Mouse (Mus musculus) hindbrain, embryonic 16.5 days (tissue): ENCODE data around the gene Rsph14. TPM values are rescaled to one million over a fixed set of nuclear protein-coding genes. Genes with fewer than 3 reads are reported as not detected.

Experiments
- ATAC-seq: fragments of 200-750 bp; cut with Nextera tagmentation; 2 replicates; pipeline ENCODE4 v1.8.0; 2017; ENCODE audit warnings: moderate TSS enrichment, moderate library complexity
- H3K27ac ChIP-seq: fragments of 300-500 bp; sonication (generic); 2 replicates; pipeline ENCODE4 v1.5.1; 2014; ENCODE audit warnings: low read depth, mild to moderate bottlenecking, control low read depth, low read length, moderate library complexity
- H3K27me3 ChIP-seq: fragments of 300-500 bp; sonication (generic); replicated peaks from 2 replicates; pipeline ENCODE4 v1.6.1; 2014; ENCODE audit warnings: low read length; ENCODE audit not compliant: control insufficient read depth, insufficient read depth
- H3K36me3 ChIP-seq: fragments of 300-500 bp; sonication (generic); 2 replicates; pipeline ENCODE4 v1.6.1; 2014; ENCODE audit warnings: mild to moderate bottlenecking, low read length, moderate library complexity, mixed read lengths; ENCODE audit not compliant: control insufficient read depth, insufficient read depth
- H3K4me1 ChIP-seq: fragments of 300-500 bp; sonication (generic); 2 replicates; pipeline ENCODE4 v1.6.1; 2014; ENCODE audit warnings: low read depth, low read length; ENCODE audit not compliant: control insufficient read depth, insufficient read depth
- H3K4me2 ChIP-seq: fragments of 300-500 bp; sonication (generic); 2 replicates; pipeline ENCODE4 v1.6.1; 2014; ENCODE audit warnings: mild to moderate bottlenecking, low read length, control low read depth, moderate library complexity
- H3K4me3 ChIP-seq: fragments of 300-500 bp; sonication (generic); 2 replicates; pipeline ENCODE4 v1.5.1; 2014; ENCODE audit warnings: mild to moderate bottlenecking, low read length, control low read depth, moderate library complexity
- H3K9ac ChIP-seq: fragments of 300-500 bp; sonication (generic); 2 replicates; pipeline ENCODE4 v1.6.1; 2014; ENCODE audit warnings: low read depth, mild to moderate bottlenecking, control low read depth, low read length, moderate library complexity
- H3K9me3 ChIP-seq: fragments of 300-500 bp; sonication (generic); 2 replicates; pipeline ENCODE4 v1.6.1; 2014; ENCODE audit warnings: mild to moderate bottlenecking, low read length, moderate library complexity; ENCODE audit not compliant: control insufficient read depth
- WGBS: fragments of 180-500 bp; shearing (Covaris S2); extraction: QIAGEN DNeasy Blood & Tissue Kit; methylation state at CpG from one replicate; pipeline ENCODE4 v1.1.7; 2014; 5-methylcytosine and 5-hydroxymethylcytosine counted together
- polyA plus RNA-seq: library from polyadenylated mRNA; unstranded; fragments of >200 nt; fragmentation: Nextera tagmentation; extraction: Ambion mirVana; gene quantifications from 2 replicates; pipeline ENCODE4 v1.2.1, GENCODE M21; 2015

Rsph14 gene
- polyA plus RNA-seq, 1 experiment from 2014 or later, result 0.49 TPM

DNA sequence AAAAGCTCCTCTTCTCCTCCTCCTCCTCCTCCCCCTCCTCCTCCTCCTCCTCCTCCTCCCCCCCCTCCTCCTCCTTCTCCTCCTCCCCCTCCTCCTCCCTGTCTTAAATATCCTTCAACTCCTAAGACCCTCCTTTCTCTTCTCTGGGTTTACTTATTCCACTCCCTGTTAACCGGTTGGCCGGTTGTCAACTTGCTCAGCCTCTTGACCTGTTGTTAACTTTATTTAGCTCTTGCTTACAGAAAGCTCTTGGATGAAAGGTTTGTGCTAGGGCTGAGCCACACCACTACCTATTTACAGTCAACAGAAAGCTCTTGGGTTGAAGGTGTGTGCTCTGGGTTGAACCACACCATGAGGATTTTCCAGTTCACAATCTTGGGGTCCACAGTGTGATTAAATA is 12.1 kb downstream of the Rsph14 start:
- 72% methylated on average over 2 of the region's 2 CpGs for WGBS
- Histone ChIP-seq H3K36me3 (no peaks in the 10 kb centered on the region), H3K27me3 (no peaks in the 10 kb centered on the region), H3K4me3 (no peak overlapping the region), H3K9ac (no peak overlapping the region), H3K9me3 (no peaks in the 10 kb centered on the region), H3K27ac (no peak overlapping the region), H3K4me1 (no peaks in the 10 kb centered on the region), H3K4me2 (no peak overlapping the region)
- ATAC-seq, result no peak

DNA sequence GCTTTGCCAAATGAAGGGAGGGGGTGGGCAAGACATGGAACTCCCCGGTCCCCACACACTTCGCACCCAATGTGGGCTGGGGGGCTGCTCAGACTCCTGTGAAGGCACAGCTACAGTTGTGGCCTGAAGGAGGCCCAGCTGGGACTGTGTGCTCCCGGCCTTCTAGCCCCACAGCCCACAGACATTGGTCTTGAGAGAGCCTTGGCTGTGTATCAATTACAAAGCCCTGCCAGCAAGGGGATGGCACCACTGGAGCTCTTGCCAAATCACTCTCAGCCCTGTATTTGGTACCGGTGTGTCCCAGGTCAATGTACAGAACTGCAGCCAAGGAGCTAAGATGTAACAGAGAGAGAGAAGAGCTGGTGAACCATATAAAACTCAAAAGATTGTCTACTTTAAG is 15.9 kb downstream of the Rsph14 start:
- H3K4me2 ChIP-seq, result no peak overlapping the region
- H3K4me3 ChIP-seq, result no peak overlapping the region
- no peak overlapping the region for H3K9ac ChIP-seq
- H3K36me3 ChIP-seq, result no peaks in the 10 kb centered on the region
- no peaks in the 10 kb centered on the region; the same call in 1 of the 2 replicates for H3K4me1 ChIP-seq
- no peak for ATAC-seq
- H3K27me3 ChIP-seq, result no peaks in the 10 kb centered on the region
- 70% methylated on average over 4 of the region's 4 CpGs for WGBS
- H3K27ac ChIP-seq, result no peak overlapping the region
- no peaks in the 10 kb centered on the region for H3K9me3 ChIP-seq

DNA sequence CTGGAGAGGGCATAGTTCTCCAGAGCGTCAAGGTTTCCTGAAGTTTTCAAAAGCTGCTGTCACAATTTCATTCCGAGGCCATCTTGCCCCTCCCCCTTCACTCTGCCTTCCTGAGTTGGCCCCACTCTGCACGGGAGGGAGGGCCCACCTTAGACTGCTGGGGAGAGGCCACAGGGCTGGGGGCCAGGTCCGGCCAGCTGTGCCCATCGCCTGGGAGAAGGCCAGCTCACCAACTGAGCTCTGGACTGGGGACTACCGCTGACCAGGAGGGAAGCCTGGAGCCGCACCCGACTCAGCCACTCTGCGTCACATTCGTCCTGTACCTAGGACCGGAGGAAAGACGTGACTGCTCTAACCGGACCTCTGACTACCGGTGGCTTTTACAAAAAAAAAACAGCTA is 16.9 kb downstream of the Rsph14 start:
- no peak overlapping the region for H3K4me3 ChIP-seq
- no peak for ATAC-seq
- H3K4me2 ChIP-seq, result no peak overlapping the region
- peaks cover 9% of the 10 kb centered on the region for H3K4me1 ChIP-seq
- no peak overlapping the region for H3K27ac ChIP-seq
- no peaks in the 10 kb centered on the region for H3K9me3 ChIP-seq
- no peaks in the 10 kb centered on the region for H3K36me3 ChIP-seq
- H3K27me3 ChIP-seq, result no peaks in the 10 kb centered on the region
- no peak overlapping the region for H3K9ac ChIP-seq
- WGBS, result 67% methylated on average over 14 of the region's 14 CpGs

DNA sequence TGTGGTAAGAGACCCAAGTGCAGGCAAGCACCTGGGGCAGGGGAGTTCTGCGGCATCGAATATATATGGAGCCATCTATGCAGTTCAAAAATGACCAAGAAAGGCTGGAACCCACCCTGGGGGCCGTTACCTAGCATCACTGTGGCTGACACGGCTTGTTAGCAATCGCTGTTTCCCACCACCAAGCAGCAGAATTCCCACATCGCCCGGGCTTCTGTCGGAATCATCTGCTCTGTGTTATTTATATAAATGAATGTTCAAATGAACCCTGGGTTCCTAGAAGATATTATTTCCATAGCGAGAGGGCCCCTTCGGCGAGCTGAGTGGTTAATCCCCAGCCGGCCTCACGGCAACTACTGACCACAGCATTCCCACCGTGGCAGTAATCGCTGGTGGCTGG is 21.7 kb downstream of the Rsph14 start:
- Histone ChIP-seq H3K9ac (no peak overlapping the region; the same call in 1 of the 2 replicates), H3K36me3 (no peaks in the 10 kb centered on the region), H3K4me1 (peaks cover 24% of the 10 kb centered on the region), H3K27me3 (no peaks in the 10 kb centered on the region), H3K4me2 (no peak overlapping the region), H3K4me3 (no peak overlapping the region), H3K27ac (no peak overlapping the region), H3K9me3 (no peaks in the 10 kb centered on the region)
- 63% methylated on average over 15 of the region's 15 CpGs for WGBS
- no peak for ATAC-seq

DNA sequence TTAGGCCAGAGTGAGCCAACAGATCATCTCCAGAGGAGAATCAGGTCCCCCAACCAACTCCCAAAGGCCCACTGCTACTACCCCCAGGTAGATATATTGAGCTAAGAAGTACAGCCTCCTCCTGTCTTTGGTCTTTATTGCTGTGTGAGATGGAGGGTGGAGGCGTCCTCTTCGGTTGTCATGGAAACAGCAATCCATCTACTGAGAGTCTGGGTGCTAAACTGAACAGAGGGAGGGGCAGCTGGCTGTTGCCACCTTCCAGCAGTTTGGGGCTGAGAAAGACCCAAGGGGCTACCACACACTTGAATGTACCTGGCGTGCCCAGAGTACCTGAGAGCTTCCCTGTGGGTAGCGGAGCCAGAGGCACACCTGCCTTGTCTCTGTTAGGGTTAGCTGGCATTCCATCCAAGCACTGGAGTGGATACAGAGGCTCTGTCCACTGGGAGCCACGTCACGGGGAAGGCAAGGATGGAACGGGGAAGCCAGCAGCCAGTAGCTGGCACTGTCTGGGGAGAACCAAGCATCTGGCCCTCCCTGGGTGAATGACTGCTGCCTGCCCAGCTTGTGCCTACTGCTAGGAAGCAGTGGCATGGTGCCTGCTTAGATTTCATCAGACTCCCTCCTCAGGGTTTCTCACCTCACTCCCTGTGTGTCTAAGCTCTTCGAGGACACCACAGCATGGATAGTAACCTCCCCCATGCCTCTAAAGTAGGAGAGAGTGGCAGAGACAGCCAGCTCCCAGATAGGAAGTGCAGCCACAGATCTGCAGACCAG is 25.3 kb downstream of the Rsph14 start:
- no peak overlapping the region for H3K9ac ChIP-seq
- no peak overlapping the region for H3K27ac ChIP-seq
- H3K4me1 ChIP-seq, result peaks cover 25% of the 10 kb centered on the region
- WGBS, result 39% methylated on average over 8 of the region's 8 CpGs
- no peaks in the 10 kb centered on the region for H3K9me3 ChIP-seq
- no peaks in the 10 kb centered on the region for H3K36me3 ChIP-seq
- no peaks in the 10 kb centered on the region for H3K27me3 ChIP-seq
- H3K4me2 ChIP-seq, result no peak overlapping the region
- ATAC-seq, result no peak; the same call in 1 of the 2 replicates
- no peak overlapping the region for H3K4me3 ChIP-seq

DNA sequence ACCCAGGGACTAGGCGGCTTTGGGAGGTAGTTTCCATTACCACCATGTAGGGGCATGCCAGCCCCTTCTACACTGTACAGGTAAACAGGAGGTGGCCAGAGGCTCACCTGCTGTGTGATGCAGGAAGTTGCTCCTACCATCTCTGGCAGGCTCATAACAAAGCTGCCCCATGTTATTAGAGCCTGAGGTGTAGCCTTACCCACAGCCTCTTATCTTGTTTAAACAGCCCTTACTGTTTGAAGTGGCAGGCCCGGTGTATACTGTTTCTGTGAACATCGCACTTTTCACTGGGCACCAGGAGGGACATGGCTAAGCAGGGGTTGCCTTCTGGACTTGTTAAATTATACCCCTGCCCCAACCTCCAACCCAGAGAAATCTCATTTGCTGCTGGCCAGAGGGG is 28.3 kb downstream of the Rsph14 start:
- H3K4me1 ChIP-seq, result peaks cover 20% of the 10 kb centered on the region
- H3K9me3 ChIP-seq, result no peaks in the 10 kb centered on the region
- no peaks in the 10 kb centered on the region for H3K27me3 ChIP-seq
- H3K27ac ChIP-seq, result no peak overlapping the region
- H3K36me3 ChIP-seq, result no peaks in the 10 kb centered on the region
- H3K4me3 ChIP-seq, result no peak overlapping the region
- 86% methylated on average over 3 of the region's 3 CpGs for WGBS
- no peak overlapping the region for H3K4me2 ChIP-seq
- H3K9ac ChIP-seq, result no peak overlapping the region
- no peak for ATAC-seq

DNA sequence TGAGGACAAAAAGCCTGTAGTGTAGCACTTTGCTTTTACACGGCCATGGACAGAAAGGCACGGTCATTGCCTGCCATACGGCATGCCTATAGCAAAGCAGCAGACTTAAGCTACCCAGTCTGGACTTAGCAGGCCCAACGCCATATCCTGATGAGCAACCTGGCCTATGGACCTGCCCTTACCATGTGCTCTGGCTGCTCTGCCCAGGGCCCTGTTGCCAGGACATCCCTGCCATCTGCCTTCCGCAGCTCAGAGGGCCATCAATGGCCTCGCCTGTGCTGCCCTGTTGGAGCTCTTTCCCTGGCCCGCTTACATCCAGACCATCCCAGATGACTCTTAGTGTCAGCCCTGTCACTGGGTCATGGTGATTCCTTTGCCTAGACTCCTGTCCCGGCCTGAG is 31.0 kb downstream of the Rsph14 start:
- Histone ChIP-seq H3K27ac (no peak overlapping the region), H3K27me3 (no peaks in the 10 kb centered on the region), H3K4me2 (no peak overlapping the region), H3K4me1 (peaks cover 13% of the 10 kb centered on the region), H3K36me3 (no peaks in the 10 kb centered on the region), H3K9ac (no peak overlapping the region), H3K9me3 (no peaks in the 10 kb centered on the region), H3K4me3 (no peak overlapping the region)
- no peak for ATAC-seq
- 84% methylated on average over 8 of the region's 8 CpGs for WGBS

DNA sequence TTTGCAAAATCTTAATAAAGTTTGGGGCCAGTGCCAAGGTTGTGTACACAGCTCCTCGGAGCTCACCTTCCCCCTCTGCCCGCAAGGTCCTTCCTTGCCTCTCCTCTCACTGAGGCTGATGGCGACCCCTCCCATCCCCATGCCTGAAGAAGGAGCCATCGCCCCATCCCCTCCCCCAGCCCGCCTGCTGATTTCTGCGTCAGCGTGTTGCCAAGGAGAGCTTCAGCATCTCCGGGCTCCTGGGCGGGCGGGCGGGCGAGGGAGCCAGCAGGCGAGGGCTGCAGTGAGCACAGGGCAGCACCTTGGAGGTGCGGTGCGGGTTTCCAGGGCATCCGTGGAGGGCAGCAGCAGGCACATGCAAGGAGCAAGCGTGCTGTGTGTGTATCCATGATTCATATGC is 37.0 kb downstream of the Rsph14 start:
- H3K27ac ChIP-seq, result peak overlapping the region; percentile 27; the same call in 1 of the 2 replicates
- H3K36me3 ChIP-seq, result peaks cover 12% of the 10 kb centered on the region; the same call in 1 of the 2 replicates
- no peaks in the 10 kb centered on the region for H3K9me3 ChIP-seq
- H3K9ac ChIP-seq, result 0 out of 2 replicates have a peak overlapping the region, but pooled peaks have one; percentile 46
- peaks cover 27% of the 10 kb centered on the region for H3K4me1 ChIP-seq
- under 1% methylated on average over 17 of the region's 17 CpGs for WGBS
- H3K4me3 ChIP-seq, result peak overlapping the region; percentile 14; the same call in 1 of the 2 replicates
- no peaks in the 10 kb centered on the region for H3K27me3 ChIP-seq
- H3K4me2 ChIP-seq, result peak overlapping the region; percentile 49
- peak; percentile 43; the same call in 1 of the 2 replicates for ATAC-seq

DNA sequence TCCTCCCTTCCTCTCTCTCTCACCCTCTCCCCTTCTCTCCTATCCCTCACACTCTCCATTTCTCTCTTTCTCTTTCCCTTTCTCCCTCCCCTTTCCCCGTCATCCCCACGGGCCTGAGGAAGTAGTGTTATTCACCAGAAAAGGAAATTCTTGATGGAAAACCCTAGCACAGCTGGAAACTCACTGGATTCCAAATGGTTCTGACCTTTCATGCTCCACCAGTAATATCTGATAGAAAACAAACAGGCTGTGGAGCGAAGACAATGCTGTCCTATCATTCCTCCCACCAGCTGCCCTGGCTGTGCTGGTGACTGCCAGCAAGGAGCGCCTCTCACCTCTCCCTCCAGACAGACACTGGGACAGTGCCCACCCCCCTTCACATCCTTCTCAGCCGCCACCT is 37.5 kb downstream of the Rsph14 start:
- no peak overlapping the region for H3K4me3 ChIP-seq
- 0 out of 2 replicates have a peak overlapping the region, but pooled peaks have one; percentile 31 for H3K27ac ChIP-seq
- H3K4me2 ChIP-seq, result peak overlapping the region; percentile 49
- H3K9me3 ChIP-seq, result no peaks in the 10 kb centered on the region
- peaks cover 12% of the 10 kb centered on the region; the same call in 1 of the 2 replicates for H3K36me3 ChIP-seq
- no peak for ATAC-seq
- 5% methylated on average over 5 of the region's 5 CpGs for WGBS
- H3K4me1 ChIP-seq, result peaks cover 22% of the 10 kb centered on the region
- no peak overlapping the region for H3K9ac ChIP-seq
- no peaks in the 10 kb centered on the region for H3K27me3 ChIP-seq
